Mouse (Mus musculus): Measurements from ENCODE around the gene Syne1. TPM values are rescaled to one million over a fixed set of nuclear protein-coding genes. Genes with fewer than 3 reads are reported as not detected.
A peak's percentile ranks its signal among the peaks of the same experiment; 100 is the strongest.

Gene Syne1
- total RNA-seq, 2 experiments from 2014 or later = 52.5 to 56.0 TPM

GRCm38 (mm10) chr10:5207905-5208641, 343.2 kb downstream of the Syne1 start:
- DNase-seq (ENCODE audit: low spot score) = peak; percentile 71

GRCm38 (mm10) chr10:5205977-5206376, 345.3 kb downstream of the Syne1 start:
- no peak for DNase-seq (ENCODE audit: low spot score)

- no peak for DNase-seq (ENCODE audit: low spot score)
Observed at GRCm38 (mm10) chr10:5205570-5205969, 345.7 kb downstream of the Syne1 start.

DNA sequence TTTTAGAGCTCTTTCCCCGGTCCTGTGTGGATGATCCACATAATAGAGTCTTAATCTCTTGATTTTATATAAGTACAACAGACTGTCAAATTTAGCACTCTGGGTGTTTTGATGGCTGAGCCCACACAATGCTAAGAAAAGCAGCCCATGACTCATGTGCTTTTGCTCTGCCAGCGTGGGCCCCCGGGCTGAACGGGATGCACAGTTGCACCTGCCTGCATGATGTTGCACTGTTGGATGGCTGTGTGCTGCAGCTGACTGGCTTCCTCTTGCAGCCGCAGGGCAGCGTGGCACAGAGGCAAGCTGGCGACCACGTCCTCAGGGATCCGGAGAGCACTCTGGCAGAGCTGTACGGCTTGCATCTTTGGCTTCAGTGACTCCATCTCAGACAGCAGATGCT, 347.4 kb downstream of the Syne1 start:
- no peak for DNase-seq (ENCODE audit: low spot score)

GRCm38 (mm10) chr10:5197356-5197755, 353.9 kb downstream of the Syne1 start:
- DNase-seq (ENCODE audit: low spot score) = no peak

- DNase-seq (ENCODE audit: low spot score) = no peak
Observed at GRCm38 (mm10) chr10:5196267-5196666, 355.0 kb downstream of the Syne1 start.

GRCm38 (mm10) chr10:5195288-5195687, 356.0 kb downstream of the Syne1 start:
- no peak for DNase-seq (ENCODE audit: low spot score)

GRCm38 (mm10) chr10:5194671-5195234, 356.5 kb downstream of the Syne1 start:
- DNase-seq (ENCODE audit: low spot score) = peak; percentile 65

DNA sequence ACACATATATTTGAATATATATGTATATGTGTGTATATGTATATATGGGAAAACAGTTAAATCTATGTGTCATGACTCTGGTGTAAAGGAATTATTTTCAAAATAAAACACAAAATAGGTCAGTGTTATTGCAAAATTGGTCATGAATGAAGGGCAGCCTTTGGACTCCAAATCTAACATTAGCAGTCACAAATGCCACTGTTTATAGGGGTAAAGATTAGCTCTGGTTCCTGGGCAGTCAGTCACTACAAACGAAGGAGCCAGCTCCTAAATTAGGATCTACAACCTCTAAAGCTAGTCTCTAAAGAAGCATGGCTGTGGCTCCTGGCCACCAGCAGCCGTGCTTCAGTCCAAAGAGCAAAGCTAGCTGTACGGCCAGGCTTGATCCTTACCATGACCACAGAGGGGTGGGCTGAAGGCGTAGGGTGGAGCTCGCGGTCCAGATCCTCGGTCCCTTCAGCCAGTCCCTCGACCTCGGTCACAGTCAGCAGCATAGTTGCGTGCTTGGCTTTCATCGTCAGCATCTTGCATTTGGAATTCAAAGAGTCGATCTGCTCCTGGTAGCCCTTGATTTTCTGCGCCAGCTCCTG, 357.1 kb downstream of the Syne1 start:
- DNase-seq (ENCODE audit: low spot score) = no peak

- DNase-seq (ENCODE audit: low spot score) = no peak
Observed at GRCm38 (mm10) chr10:5192861-5193490, 358.3 kb downstream of the Syne1 start.

DNA sequence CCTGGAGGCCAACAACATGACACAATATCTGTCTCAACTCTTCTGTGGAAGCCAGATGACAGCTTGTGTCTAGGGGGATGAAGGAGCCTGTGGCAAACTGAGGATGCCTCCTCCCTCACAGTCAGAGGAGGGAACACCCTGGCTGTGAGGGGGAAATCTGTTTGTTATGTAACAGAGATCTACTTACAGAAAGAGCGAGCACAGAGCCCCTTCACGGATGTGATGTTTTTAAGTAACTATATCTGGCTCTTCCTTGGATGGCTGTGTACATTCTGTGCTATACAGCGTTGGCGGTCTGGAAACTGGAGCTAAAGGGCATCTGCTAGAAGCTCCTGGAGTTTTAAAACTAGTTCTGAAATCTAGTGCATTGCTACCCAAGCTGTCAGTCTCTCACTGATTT, 360.5 kb downstream of the Syne1 start:
- DNase-seq (ENCODE audit: low spot score) = peak; percentile 39

GRCm38 (mm10) chr10:5188890-5189289, 362.4 kb downstream of the Syne1 start:
- no peak for DNase-seq (ENCODE audit: low spot score)

GRCm38 (mm10) chr10:5185156-5186083, 365.9 kb downstream of the Syne1 start:
- no peak for DNase-seq (ENCODE audit: low spot score)

DNA sequence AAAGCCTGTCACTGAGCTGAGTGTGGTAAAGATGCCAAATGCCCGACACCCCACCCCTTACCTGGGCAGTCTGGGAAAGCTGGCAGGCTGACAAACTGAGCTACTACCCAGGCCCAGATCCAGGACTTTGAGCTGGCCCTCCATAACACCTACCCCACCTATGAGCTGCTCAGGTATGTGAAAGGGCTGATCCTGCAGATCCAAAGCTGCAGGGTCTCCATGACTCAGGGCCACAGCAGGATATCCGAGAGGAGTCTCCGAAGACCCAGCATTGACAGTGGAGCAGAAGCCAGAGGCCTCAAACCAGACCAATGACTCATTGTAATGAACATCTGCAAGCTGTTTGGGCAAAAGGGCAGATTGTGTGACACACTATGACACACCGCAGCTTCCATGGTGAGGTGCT, 369.5 kb downstream of the Syne1 start:
- no peak for DNase-seq (ENCODE audit: low spot score)

GRCm38 (mm10) chr10:5179891-5180290, 371.4 kb downstream of the Syne1 start:
- DNase-seq (ENCODE audit: low spot score) = no peak

DNA sequence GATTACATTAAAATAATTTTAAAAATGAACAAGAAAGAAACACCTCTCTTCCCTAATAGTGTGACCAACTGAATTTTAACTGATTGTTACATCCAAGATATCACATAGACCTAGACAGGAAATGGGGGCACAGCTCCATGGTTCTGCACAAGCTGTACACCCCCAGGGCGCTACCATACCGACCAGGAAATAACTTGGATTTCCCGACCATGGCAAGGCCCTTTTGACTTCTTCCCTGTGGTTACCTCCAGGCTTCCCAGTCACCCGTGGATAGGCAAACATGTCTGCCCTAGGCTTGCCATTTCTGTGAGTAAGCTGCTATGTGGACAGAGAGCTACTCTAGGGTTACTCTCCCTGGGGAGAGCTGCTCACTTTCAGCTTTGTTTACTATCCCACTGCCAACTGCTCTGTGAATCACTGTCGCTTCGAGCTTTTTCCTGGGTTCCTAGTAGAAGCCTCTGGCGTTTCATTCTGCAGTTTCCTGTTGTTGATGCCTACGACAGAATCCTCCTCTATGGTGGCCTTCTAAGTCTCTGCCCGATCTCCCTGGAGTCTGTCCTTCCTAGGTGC, 373.8 kb downstream of the Syne1 start:
- DNase-seq (ENCODE audit: low spot score) = peak; percentile 48

DNA sequence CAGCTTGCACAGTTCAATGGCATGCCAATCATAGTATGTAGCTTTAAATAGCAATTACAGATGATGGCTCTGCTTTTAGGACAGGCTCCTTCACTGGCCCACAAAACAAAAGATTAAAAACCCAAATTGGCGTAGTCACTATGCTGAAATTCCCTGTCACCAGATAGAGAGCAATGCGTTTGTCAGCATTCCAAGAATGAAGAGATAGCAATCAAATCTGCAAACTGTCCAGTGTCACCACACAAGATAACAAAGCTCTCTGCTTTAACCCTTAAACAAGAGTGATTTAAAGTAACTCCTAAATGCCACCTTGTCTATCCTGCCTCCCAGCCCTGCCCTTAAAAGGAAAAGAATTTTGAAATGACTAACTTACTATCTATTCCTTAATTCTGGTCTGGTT, 374.9 kb downstream of the Syne1 start:
- DNase-seq (ENCODE audit: low spot score) = no peak

- no peak for DNase-seq (ENCODE audit: low spot score)
Observed at GRCm38 (mm10) chr10:5170425-5170824, 380.9 kb downstream of the Syne1 start.

- DNase-seq (ENCODE audit: low spot score) = no peak
Observed at GRCm38 (mm10) chr10:5167481-5167880, 383.8 kb downstream of the Syne1 start.

DNA sequence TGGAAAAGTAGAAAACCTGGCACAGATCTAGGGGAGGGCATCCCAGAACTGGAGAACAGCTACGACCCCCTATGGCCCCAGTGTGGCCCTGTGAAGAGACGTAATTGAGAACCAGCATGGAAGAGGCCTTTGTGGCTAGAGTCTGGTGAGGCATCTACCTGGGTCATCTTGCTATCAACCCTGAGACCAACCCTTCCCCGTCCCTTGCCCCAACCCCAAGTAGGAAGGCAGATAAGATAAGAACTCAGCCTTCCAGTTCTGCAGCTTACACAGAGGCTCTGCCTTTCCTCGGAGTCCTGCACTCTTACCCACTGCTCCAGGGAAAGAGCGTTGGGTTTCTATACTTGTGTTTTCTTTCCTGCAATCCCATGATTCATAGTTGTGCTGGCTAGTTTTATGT, 385.8 kb downstream of the Syne1 start:
- DNase-seq (ENCODE audit: low spot score) = no peak

GRCm38 (mm10) chr10:5163770-5164169, 387.5 kb downstream of the Syne1 start:
- DNase-seq (ENCODE audit: low spot score) = no peak

Data from gastrocnemius, adult 18-20 months (tissue).